Mouse (Mus musculus): ENCODE data around the gene Mamld1.

DNA sequence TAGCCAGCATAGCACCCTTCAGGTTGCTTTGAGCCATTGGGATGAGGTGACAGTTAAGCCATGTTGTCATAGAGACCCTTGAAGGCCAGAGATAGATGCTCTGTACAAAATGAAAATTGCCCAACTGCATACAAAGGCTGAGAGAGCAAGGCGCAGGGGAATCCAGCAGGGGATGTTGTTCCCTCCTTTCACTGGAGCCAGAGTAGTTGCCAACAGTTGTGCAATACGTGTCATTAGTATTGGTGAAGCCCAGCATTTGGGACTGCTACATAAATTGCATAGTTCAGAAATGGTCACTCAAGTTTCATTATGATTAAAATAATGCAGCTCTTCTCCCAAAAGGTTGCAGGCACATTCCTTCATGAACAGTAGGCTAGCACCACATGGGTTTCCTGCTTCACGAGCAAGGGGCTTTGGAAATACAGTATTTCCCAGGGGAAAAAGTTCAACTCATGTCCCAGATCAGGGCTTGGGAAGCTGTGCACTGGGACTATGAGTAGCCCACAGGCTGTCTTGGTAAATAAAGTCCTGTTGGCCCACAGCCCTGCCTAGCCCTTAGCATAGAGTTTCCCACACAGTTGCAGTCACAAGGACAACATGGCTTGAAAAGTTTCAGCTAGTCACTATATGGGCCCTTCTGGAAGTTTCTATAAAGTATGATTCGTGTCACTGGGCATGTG is 58.1 kb downstream of the Mamld1 start:
- no peak for TF ChIP-seq POLR2A (IDR thresholded peaks at IDR 0.05; ENCODE audit: extremely low read depth, insufficient read depth, low read length)
- TF ChIP-seq CTCF (IDR thresholded peaks at IDR 0.05; ENCODE audit: extremely low read depth, insufficient read depth, low read length) = no peak

Measured in cortical plate, adult 2 months (tissue).